Mouse (Mus musculus): Measurements from ENCODE around the gene Gnmt. TPM values are rescaled to one million over a fixed set of nuclear protein-coding genes. Genes with fewer than 3 reads are reported as not detected.
"Not testable (repeated sequence)": the region's sequence is repeated elsewhere in the genome, so short reads cannot be mapped to it uniquely, and the experiment has no call there.

Gnmt gene
- total RNA-seq (2014; fragmentation: Nextera tagmentation) (6.5 TPM in 1 of 2 replicates, not detected in the other), total RNA-seq (2017) (not detected in 2 replicates)

DNA sequence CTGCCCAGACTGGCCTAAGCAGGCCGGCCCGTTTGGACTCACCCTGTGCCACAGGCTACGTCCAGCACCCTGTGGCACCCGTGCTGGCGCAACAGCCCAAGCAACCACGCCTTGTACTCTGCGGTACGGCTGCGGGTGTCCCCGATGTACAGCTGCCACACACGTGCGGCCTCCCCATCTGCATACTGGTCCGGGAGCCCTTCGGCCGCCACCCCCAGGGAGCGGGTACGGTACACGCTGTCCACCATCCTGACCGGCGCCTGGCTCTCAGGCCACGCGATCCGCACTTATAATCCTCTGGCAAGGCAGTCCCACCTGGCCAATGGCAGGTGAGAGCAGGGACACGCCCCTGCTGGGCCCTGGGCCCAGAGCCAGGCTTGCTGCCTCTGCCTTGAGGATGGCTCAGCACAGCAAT is at the start of gene Gnmt:
Gene Gnmt (minus strand): TSS at position 265 of the 415 bp plus-strand sequence.
- ATAC-seq (replicated peaks; ENCODE audit: low FRiP score, low TSS enrichment, poor library complexity, severe bottlenecking) = peak; percentile 42; the same call in 1 of the 2 replicates

DNA sequence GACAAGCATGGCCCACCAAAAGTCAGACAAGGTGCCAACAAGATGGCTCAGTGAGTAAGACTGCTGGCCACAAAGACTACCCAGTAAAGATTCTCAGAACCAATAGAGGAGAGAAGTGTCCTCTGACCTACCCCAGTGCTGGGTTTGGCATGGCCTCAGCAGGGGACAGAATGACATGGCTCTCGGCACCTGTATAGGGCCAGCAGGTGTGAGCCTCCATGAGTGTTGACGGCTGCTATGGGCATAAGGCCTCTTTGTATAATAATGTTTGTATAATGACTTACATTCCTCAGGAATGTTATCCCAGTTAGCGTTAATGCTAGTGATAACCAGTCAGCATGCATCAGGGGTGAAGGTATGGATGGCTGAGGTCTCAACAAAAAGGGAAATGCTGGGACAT is 47.1 kb upstream of the Gnmt start:
- ATAC-seq (replicated peaks; ENCODE audit: low FRiP score, low TSS enrichment, poor library complexity, severe bottlenecking) = no peak

DNA sequence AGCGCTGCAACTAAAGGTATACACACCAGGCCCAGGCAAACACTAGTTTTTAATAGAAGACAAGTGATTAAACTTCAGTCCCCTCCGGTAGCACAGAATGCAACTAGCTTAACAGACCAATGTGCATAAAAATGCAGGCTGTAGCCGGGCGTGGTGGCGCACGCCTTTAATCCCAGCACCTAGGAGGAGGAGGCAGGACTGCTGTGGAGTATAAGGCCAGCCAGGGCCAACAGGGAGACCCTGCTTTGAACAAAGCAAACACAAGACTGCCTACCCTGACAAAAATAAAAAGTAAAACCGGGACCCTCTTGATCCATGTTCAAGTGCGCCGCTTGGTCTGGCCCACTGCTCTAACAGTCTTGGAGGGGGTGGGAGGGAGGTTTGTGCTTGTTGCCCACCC is 46.1 kb upstream of the Gnmt start:
- ATAC-seq (replicated peaks; ENCODE audit: low FRiP score, low TSS enrichment, poor library complexity, severe bottlenecking) = no peak

DNA sequence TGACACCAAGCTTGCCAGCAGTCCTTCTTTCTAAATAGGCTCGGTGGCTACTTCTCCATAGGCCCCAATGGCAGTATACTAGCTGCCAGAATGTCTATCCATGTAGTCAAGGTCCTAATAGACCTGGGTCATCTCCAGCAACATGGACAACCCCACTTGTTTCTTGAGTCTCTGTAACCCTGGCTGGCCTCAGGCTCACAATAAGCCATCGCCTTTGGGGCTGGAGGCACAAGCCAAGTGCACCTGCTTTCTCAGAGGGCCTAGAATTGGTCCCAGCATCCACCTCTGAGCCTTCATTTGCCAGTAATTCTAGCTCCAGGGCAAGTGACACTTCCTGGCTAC is 45.1 kb upstream of the Gnmt start:
- no peak for ATAC-seq (replicated peaks; ENCODE audit: low FRiP score, low TSS enrichment, poor library complexity, severe bottlenecking)

DNA sequence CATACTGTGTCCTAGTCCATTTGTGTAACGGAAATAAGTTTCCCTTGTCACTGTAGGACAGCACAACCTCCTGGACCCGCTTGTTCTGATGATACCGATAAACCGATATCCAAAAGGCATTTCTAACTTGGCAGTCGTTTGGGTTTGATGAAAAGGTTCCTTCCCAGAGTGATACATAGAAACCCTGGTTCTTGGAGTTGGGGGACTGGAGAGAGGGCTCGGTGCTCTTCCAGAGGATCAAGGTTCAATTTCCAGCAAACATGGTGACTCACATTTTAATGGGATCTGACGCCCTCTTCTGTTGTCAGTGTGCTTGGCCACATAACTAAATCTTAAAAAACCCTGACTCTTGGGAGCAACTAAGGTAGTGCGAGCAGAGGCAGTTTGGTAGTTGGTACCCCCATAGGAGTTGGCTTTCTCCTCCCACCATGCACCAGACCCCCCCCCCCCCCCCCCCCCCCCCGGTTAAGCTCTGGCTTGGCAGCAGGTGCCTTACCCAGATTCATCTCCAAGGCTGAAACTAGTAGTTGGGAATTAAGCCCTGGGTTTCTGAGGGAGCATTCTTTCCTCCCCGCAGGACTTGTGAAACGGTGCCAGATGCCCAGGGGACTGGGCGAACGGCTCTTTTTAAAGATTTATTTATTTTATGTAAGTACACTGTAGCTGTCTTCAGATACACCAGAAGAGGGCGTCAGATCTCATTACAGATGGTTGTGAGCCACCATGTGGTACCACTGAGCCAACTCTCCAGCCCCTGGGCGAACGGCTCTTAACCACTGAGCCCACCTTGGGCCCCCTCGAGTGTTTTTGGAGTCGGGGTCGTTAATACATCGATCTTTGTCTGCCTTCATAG is 44.5 kb upstream of the Gnmt start:
- 0 out of 2 replicates have a peak, but pooled peaks have one; percentile 4 for ATAC-seq (replicated peaks; ENCODE audit: low FRiP score, low TSS enrichment, poor library complexity, severe bottlenecking)

DNA sequence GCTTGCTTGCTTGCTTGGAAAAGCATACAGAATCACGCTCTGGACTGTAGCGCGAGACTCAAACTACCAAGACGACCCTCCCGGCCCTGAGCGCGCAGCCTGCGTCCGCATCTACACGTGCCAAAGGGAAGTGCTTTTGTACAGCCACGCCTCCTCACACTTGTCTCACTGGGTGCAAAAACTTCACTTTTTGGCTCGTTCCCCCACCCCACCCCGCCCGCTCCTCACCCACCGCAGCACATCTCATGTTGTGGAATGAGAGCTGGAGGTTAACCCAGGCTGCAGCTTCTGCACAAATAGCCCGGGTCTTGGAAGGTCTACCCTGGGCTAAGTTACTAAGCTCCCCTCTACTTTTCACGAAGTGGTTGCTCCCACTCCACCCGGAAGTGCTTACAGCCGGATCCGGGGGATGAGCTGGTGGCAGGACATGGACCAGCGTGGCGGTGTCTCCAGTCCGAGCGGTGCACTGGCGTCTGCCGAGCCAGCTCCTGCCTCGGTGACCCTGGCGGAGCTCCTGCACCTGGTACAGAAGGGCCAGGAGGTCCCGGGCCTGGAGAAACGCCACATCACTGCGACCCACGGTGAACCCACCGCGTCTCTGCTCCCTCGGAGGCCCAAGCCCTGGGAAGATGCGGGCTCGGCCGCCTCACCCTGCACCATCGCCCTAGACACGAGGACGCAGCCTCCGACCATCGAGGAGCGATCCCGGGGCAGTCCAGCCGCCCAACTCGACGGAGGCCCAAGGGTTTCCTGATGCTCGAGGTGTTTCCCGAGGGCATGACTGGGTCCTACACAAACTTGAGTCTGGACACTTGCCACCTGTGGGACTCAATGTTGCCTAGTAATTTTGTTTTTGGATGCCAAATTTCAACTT is 43.7 kb upstream of the Gnmt start, which contains the start of gene 2310039H08Rik:
Gene 2310039H08Rik (plus strand): TSS at position 232 of the 874 bp plus-strand sequence.
- peak; percentile 78 for ATAC-seq (replicated peaks; ENCODE audit: low FRiP score, low TSS enrichment, poor library complexity, severe bottlenecking)

DNA sequence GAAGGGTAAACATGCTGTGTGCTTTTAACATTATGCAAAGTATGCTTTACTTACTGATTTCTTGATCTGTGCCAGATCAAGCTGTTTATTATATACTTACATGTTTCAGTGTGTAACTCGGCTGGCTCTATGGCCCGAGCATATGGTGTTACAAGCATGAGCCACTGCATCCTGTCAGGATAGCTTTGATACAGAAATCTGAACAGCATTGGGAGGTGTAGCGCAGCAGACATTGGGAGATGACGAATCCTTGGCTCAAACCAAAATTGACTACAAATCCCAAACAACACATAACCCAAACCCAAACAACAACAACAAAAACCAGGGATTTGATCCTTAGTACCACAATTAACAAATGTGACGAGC is 43.1 kb upstream of the Gnmt start:
- peak; percentile 5; the same call in 1 of the 2 replicates for ATAC-seq (replicated peaks; ENCODE audit: low FRiP score, low TSS enrichment, poor library complexity, severe bottlenecking)

DNA sequence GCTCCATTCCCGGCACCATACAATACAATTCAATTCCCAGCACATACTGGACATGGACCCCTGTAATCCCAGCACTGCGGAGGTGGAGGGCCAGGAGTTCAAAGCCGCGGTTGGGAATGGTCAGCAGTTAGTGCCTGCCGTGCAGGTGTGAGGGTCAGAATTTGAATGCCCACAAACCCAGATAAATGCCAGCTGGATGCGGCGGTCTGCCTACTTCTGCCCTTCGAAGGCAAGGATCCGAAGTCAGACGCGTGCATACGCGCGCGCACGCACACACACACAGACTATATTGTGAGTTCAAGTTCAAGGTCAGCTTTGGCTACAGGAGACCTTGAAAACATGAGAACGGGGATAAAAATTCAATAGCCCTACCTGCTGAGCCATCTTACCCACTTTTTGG is 42.6 kb upstream of the Gnmt start:
- no peak for ATAC-seq (replicated peaks; ENCODE audit: low FRiP score, low TSS enrichment, poor library complexity, severe bottlenecking)

DNA sequence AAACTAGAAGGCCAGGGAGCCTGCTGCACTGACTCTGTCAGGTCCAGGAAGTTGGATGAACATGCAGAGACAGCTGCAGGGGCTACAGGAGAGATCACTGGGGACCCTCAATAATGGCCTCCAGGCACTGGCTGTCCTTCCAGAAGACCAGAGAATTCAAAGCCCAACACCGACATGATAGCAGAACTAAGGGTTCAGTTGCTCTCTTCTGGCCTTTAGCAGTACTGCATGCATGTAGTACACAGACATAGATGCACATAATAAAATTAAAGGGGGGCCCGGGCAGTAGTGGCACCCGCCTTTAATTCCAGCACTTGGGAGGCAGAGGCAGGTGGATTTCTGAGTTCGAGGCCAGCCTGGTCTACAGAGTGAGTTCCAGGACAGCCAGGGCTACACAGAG is 42.1 kb upstream of the Gnmt start:
- 0 out of 2 replicates have a peak, but pooled peaks have one; percentile 33 for ATAC-seq (replicated peaks; ENCODE audit: low FRiP score, low TSS enrichment, poor library complexity, severe bottlenecking)

DNA sequence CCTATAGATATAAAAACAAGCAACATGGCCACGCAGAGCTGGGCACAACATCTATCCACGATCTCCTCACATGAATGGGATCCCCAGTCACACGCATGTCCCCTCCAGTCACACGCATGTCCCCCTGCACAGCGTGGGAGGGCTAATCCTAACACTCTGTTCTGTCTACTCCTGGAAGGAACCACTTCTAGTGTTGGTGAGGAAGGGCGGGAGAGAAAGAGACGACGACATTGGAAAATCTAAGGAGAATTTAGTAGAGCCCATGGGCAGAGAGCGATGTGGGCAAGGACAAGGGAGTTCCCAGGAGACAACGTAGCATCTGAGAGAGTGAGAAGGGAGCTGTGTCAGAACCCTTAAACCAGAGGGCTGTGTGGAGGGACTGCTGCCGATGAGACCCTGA is 41.6 kb upstream of the Gnmt start:
- no peak for ATAC-seq (replicated peaks; ENCODE audit: low FRiP score, low TSS enrichment, poor library complexity, severe bottlenecking)

DNA sequence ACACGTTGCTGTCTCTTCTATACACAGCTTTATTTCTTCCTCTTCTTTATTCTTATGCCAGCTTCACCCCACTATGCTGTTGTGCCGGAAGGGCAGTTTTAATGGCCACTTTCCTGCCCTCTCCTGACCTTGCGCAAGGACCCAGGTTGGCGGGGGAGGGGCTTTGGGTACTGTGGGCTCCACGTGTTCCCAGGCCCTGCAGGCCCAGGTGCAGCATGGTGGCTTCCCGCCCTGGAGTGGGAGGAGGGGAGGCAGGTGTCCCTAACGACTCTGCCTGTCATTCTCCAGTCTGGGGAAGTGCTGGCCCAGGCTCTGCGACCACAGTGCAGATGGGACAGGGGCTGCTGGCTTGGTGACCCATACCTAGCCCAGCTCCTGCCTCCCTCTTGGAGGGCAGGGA is 38.9 kb upstream of the Gnmt start:
- ATAC-seq (replicated peaks; ENCODE audit: low FRiP score, low TSS enrichment, poor library complexity, severe bottlenecking) = no peak

DNA sequence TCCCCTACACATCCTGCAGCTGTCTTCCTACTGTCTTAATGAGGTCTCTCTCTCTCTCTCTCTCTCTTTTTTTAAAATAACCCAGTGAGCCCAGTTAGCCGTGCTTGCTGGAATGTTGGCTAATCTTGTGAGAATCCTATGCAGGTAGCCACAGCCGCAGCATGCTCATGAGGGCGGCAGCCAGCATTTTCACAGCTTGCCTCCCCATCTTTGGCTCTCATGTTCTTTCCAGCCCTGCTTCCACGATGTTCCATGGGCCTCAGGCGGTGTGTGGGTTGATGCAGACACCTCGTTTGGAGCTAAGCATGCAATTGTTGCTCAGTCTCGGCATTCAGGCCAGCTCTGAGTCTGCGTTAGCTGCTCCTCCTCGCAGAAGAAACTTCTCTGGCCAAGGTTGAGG is 35.9 kb upstream of the Gnmt start:
- ATAC-seq (replicated peaks; ENCODE audit: low FRiP score, low TSS enrichment, poor library complexity, severe bottlenecking) = not testable (repeated sequence)

DNA sequence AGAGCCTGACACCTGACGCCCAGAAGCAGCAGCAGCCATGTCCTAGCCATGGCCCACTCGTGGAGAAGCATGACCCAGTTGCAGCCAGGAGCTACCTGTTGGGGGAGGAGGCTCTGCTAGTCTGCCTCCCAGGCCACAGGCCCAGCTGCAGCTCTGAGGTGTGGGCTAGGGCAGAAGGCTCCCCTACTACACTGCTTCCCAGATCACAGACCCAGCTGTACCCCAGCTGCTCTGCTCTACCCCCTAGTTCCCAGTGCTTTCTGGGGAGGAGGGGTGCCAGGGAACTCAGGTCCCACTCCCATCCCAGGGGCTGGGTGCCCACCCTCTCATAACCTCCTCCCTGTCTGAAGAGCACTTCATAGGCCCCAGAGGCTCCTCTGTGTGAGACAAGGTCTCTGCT is 34.6 kb upstream of the Gnmt start, which contains the start of gene Ptcra:
Gene Ptcra (minus strand): TSS at position 169 of the 400 bp plus-strand sequence.
- ATAC-seq (replicated peaks; ENCODE audit: low FRiP score, low TSS enrichment, poor library complexity, severe bottlenecking) = no peak

DNA sequence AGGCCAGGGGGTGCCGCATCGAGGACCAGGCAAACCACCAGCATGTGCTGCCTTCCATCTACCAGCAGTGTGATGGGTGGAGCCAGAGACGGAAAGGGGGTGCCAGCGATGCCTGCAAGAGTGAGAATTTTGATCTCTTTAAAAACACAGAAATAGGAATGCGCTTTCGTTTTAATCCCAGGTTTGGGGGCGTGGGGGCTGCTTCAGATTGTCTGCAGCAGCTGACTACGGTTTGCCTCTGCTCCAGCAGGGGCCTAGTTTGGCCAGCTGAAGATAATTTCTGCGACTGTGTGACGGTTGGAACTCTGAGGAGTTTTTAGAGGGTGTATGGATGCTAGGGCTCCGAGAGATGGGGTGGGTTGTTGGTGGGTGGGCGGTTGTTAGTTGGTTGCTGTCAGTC is 29.8 kb upstream of the Gnmt start:
- ATAC-seq (replicated peaks; ENCODE audit: low FRiP score, low TSS enrichment, poor library complexity, severe bottlenecking) = no peak

DNA sequence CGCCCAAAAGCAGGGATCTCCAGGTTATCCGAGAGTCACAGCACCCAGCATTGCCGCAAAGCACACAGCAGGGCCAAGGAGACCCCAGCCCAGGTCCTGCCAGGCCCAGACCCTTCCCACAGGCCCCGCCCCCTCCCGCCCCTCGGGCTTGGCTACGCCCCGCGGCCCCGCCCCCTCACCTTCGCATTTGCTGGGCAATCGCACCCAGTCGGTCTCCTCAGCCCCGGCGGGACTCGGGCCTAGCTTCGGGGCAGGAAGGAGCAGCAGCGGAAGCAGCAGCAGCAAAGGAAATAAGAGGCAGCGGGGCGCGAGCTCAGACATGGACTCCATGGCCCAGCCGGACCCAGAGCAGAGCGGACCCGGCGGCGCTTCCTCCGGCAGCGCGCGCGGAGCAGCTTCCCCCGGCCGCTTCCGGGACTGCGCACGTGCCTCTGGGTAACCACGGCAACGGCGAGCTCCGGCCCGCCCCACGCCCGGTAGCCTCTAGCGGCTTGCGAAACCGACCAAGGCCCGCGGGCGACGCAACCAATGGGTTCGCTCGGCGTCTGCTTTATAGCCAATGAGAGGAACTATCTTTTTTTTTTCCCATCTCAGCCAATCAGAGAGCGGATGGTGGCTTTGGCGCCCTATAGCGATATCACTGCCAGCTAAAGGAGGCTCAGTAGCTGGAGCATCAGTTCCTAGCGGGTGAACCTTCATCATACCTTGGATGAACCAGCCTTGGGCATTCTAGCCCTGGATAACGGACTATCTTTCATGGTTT is 23.0 kb upstream of the Gnmt start, which contains the start of gene Cnpy3:
Gene Cnpy3 (minus strand): TSS at position 421 of the 763 bp plus-strand sequence.
- ATAC-seq (replicated peaks; ENCODE audit: low FRiP score, low TSS enrichment, poor library complexity, severe bottlenecking) = peak; percentile 99

DNA sequence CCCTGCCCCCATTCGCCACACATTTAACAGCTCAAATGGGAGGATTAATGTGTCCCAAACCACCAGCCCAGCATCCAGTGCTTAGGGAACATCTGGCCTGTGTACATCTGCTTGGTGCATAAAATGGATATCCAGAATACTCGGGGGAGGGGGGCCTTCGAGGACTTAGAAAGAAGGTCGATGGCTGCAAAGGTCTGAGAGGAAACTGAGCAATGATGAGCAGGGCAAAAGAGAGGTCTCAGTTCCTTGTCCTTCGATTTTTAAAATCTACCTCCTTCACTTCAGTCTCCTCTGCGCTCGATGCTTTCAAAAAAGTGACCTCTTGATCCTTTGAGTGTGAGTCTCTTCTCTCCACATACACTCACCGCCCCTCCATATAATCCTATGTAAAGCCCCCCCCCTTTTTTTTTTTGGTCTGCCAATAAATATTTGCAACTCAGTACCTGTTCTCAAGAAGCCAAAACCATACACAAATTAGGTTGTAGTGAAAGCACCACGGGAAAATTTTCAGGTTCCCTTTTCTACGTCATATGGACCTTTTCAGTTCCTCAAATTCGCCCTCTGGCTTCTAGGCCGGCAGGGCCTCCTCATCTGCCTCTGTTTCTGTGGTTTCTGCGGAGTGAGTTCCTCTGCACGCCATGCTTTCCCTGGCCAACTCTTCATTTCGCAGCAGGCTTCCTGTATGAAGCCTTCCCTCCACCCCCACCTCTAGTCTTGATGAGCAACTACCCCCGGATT is 22.3 kb upstream of the Gnmt start:
- ATAC-seq (replicated peaks; ENCODE audit: low FRiP score, low TSS enrichment, poor library complexity, severe bottlenecking) = peak; percentile 34

DNA sequence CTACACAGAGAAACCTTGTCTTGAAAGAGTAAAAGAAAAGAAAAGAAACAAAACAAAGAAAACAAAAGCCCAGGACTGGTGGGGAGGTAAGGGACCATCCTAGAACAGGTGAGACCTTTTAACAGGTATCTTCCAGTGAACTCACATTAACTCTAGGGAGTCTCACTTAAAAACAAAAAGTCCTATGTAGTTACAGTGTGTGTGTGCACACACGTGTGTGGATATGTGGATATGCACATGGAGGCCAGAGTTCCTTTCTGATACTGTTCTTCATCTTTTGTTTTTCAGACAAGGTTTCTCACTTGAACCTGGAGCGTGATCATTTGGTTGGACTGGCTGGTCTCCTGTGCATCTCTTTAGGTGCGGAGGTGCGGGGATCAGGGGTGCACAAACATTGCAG is 21.6 kb upstream of the Gnmt start:
- no peak for ATAC-seq (replicated peaks; ENCODE audit: low FRiP score, low TSS enrichment, poor library complexity, severe bottlenecking)

DNA sequence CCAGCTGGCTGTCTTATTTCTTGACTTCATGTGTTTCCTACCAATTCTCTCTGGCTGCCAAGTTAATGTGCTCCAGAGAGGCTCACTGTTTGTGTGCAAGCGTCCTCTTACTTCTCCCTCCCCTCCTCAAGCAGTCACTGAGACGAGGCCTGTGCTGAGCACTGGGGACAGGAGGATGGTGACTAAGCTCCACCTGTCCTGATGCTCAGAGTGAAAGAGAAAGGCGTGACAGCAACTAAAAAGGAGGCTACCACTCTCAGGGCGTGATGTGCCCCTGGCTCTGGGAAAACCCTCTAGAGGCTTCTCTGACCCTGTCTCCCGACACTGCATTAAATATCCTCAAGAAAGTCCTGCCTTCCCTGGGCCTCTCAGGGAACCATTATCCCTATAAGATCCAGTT is 20.3 kb upstream of the Gnmt start:
- no peak for ATAC-seq (replicated peaks; ENCODE audit: low FRiP score, low TSS enrichment, poor library complexity, severe bottlenecking)

DNA sequence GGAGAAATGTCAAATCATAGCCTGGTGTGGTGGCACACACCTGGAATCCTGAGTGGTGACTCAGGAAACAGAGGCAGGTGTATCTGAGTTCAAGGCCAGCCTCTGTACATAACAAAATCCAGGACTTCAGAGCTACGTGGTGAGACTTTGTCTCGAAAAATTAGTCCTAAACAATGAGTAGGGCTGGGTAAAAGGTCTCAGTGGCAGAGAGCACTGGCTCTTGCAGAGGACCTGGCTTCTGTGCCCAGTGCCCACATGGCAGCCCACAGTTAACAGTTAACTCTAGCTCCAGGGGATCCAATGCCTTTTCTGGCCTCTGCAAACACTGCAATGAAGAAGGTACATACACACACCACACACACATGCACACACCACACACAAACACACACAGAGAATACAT is 18.8 kb upstream of the Gnmt start:
- ATAC-seq (replicated peaks; ENCODE audit: low FRiP score, low TSS enrichment, poor library complexity, severe bottlenecking) = no peak

Measured in megakaryocyte-erythroid progenitor cell, adult 5-6 weeks (primary cell).